Mouse (Mus musculus): Measurements from ENCODE around the gene Gpr107. TPM values are rescaled to one million over a fixed set of nuclear protein-coding genes. Genes with fewer than 3 reads are reported as not detected.

Gene Gpr107
- polyA plus RNA-seq, 1 experiment from 2014 or later, result 28.4 TPM

DNA sequence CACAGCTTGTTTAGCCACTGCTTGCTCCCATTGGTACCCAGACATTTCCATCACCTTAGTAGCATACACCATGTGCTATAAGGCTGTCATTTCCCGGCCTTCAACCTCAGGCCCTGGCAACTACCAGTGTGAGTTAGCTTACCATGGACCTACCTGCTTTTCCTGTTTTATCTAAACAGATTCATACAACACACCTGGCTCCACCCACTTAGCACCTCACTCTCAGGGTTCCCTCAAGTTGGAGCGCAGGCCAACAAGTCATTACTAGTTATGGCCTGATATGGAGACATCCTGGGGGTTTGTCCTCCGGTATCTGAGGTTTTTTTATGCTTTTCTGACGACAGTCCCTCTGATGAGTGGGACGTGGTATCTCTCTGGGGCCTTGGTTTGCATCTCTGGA lies 28.6 kb upstream of the Gpr107 start:
- 89% methylated on average over 5 of the region's 5 CpGs for WGBS
- Histone ChIP-seq H3K4me3 (ENCODE audit: low read depth, low read length) (no peak overlapping the region), H3K4me2 (ENCODE audit: low read depth) (no peak overlapping the region), H3K9me3 (ENCODE audit: control insufficient read depth, low read length) (no peaks in the 10 kb centered on the region), H3K9ac (ENCODE audit: low read length) (no peak overlapping the region), H3K27me3 (ENCODE audit: control insufficient read depth, insufficient read depth, low read length) (no peaks in the 10 kb centered on the region), H3K27ac (ENCODE audit: low read depth, low read length) (no peak overlapping the region), H3K4me1 (ENCODE audit: control insufficient read depth, insufficient read depth, low read length) (no peaks in the 10 kb centered on the region), H3K36me3 (ENCODE audit: control insufficient read depth, insufficient read depth, low read length) (no peaks in the 10 kb centered on the region)
- ATAC-seq (ENCODE audit: insufficient read depth, low FRiP score, low TSS enrichment), result no peak
- DNase-seq (ENCODE audit: low spot score), result no peak

DNA sequence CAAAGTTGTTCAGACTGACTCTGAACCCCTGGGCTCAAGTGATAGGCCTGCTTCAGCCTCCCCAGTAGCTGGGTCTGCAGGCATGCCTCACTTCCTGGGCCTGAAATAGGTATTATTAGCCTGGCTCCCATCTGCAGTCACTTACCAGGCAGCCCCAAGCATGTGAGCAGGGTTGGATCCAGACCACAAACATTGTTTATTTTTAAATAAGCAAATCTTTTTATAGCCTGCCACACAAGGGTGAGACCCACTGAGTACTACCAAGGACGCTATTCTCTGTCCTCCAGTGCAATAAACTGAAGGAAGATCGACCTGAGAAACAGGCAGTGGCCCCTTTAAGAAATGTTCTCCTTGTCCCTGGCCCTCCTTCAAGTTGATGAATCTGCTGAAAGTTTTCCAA lies 27.4 kb upstream of the Gpr107 start:
- Histone ChIP-seq H3K4me2 (ENCODE audit: low read depth) (no peak overlapping the region), H3K4me1 (ENCODE audit: control insufficient read depth, insufficient read depth, low read length) (no peaks in the 10 kb centered on the region), H3K9ac (ENCODE audit: low read length) (no peak overlapping the region), H3K36me3 (ENCODE audit: control insufficient read depth, insufficient read depth, low read length) (no peaks in the 10 kb centered on the region), H3K27me3 (ENCODE audit: control insufficient read depth, insufficient read depth, low read length) (no peaks in the 10 kb centered on the region), H3K4me3 (ENCODE audit: low read depth, low read length) (no peak overlapping the region), H3K9me3 (ENCODE audit: control insufficient read depth, low read length) (no peaks in the 10 kb centered on the region), H3K27ac (ENCODE audit: low read depth, low read length) (no peak overlapping the region)
- DNase-seq (ENCODE audit: low spot score), result no peak
- WGBS, result 58% methylated on average over 2 of the region's 2 CpGs
- no peak for ATAC-seq (ENCODE audit: insufficient read depth, low FRiP score, low TSS enrichment)

GRCm38 (mm10) chr2:31125156-31125555 lies 27.0 kb upstream of the Gpr107 start:
- Histone ChIP-seq H3K9me3 (ENCODE audit: control insufficient read depth, low read length) (no peaks in the 10 kb centered on the region), H3K4me3 (ENCODE audit: low read depth, low read length) (no peak overlapping the region), H3K9ac (ENCODE audit: low read length) (no peak overlapping the region), H3K36me3 (ENCODE audit: control insufficient read depth, insufficient read depth, low read length) (no peaks in the 10 kb centered on the region), H3K27me3 (ENCODE audit: control insufficient read depth, insufficient read depth, low read length) (no peaks in the 10 kb centered on the region), H3K27ac (ENCODE audit: low read depth, low read length) (no peak overlapping the region), H3K4me1 (ENCODE audit: control insufficient read depth, insufficient read depth, low read length) (no peaks in the 10 kb centered on the region), H3K4me2 (ENCODE audit: low read depth) (no peak overlapping the region)
- no peak for DNase-seq (ENCODE audit: low spot score)
- ATAC-seq (ENCODE audit: insufficient read depth, low FRiP score, low TSS enrichment), result no peak
- 86% methylated on average over 7 of the region's 7 CpGs for WGBS

GRCm38 (mm10) chr2:31126048-31126447 lies 26.1 kb upstream of the Gpr107 start:
- Histone ChIP-seq H3K36me3 (ENCODE audit: control insufficient read depth, insufficient read depth, low read length) (no peaks in the 10 kb centered on the region), H3K4me1 (ENCODE audit: control insufficient read depth, insufficient read depth, low read length) (no peaks in the 10 kb centered on the region), H3K4me3 (ENCODE audit: low read depth, low read length) (no peak overlapping the region), H3K4me2 (ENCODE audit: low read depth) (no peak overlapping the region), H3K9me3 (ENCODE audit: control insufficient read depth, low read length) (no peaks in the 10 kb centered on the region), H3K27ac (ENCODE audit: low read depth, low read length) (no peak overlapping the region), H3K27me3 (ENCODE audit: control insufficient read depth, insufficient read depth, low read length) (no peaks in the 10 kb centered on the region), H3K9ac (ENCODE audit: low read length) (no peak overlapping the region)
- ATAC-seq (ENCODE audit: insufficient read depth, low FRiP score, low TSS enrichment) (no peak), DNase-seq (ENCODE audit: low spot score) (no peak)
- 80% methylated on average over 9 of the region's 9 CpGs for WGBS

DNA sequence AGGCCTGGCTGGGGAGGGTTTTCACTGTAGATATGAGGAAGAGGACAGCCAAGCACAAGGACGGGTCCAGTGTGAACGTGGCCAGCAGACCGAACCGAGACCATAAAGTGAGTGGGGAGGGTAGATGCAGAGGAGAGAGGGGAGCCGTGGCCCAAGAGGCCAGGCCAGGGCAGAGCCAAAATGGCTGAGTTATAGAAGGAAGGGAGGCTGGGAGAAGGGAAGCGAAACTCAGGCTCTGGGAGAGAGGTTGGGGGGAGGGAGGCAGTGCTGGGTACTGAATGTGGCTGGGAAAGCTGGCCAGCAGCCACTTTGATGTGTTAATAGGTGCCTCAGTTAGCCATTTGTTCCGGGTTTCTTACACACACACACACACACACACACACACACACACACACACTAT lies 24.9 kb upstream of the Gpr107 start:
- ATAC-seq (ENCODE audit: insufficient read depth, low FRiP score, low TSS enrichment) (no peak), DNase-seq (ENCODE audit: low spot score) (no peak)
- H3K9me3 ChIP-seq (ENCODE audit: control insufficient read depth, low read length), result no peaks in the 10 kb centered on the region
- no peaks in the 10 kb centered on the region for H3K27me3 ChIP-seq (ENCODE audit: control insufficient read depth, insufficient read depth, low read length)
- H3K4me1 ChIP-seq (ENCODE audit: control insufficient read depth, insufficient read depth, low read length), result no peaks in the 10 kb centered on the region
- H3K36me3 ChIP-seq (ENCODE audit: control insufficient read depth, insufficient read depth, low read length), result no peaks in the 10 kb centered on the region
- 68% methylated on average over 7 of the region's 7 CpGs for WGBS
- no peak overlapping the region for H3K9ac ChIP-seq (ENCODE audit: low read length)
- no peak overlapping the region for H3K4me2 ChIP-seq (ENCODE audit: low read depth)
- H3K27ac ChIP-seq (ENCODE audit: low read depth, low read length), result no peak overlapping the region
- H3K4me3 ChIP-seq (ENCODE audit: low read depth, low read length), result no peak overlapping the region

DNA sequence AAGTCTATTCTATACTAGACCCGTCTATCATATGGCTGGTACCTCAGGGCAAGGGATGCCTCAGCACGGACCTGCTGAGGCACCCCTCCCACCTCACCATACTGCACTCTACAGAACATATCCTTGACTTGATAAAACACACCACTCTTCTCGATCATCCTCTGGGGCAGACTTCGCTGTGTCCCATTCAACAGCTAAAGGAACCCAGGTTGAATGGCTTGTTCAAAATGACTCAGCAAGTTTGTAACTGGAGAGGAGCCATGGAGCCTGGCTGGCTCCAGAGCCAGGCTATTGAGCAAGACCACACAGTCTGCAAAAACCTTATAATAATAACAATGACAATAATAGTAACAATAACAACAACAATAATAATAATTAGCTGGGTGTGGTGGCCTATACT lies 24.2 kb upstream of the Gpr107 start:
- DNase-seq (ENCODE audit: low spot score) (no peak), ATAC-seq (ENCODE audit: insufficient read depth, low FRiP score, low TSS enrichment) (no peak)
- H3K4me2 ChIP-seq (ENCODE audit: low read depth), result no peak overlapping the region
- 68% methylated on average over 4 of the region's 4 CpGs for WGBS
- no peaks in the 10 kb centered on the region for H3K4me1 ChIP-seq (ENCODE audit: control insufficient read depth, insufficient read depth, low read length)
- no peaks in the 10 kb centered on the region for H3K36me3 ChIP-seq (ENCODE audit: control insufficient read depth, insufficient read depth, low read length)
- no peak overlapping the region for H3K27ac ChIP-seq (ENCODE audit: low read depth, low read length)
- H3K9ac ChIP-seq (ENCODE audit: low read length), result no peak overlapping the region
- no peaks in the 10 kb centered on the region for H3K9me3 ChIP-seq (ENCODE audit: control insufficient read depth, low read length)
- H3K27me3 ChIP-seq (ENCODE audit: control insufficient read depth, insufficient read depth, low read length), result no peaks in the 10 kb centered on the region
- H3K4me3 ChIP-seq (ENCODE audit: low read depth, low read length), result no peak overlapping the region

- Histone ChIP-seq H3K36me3 (ENCODE audit: control insufficient read depth, insufficient read depth, low read length) (no peaks in the 10 kb centered on the region), H3K4me1 (ENCODE audit: control insufficient read depth, insufficient read depth, low read length) (no peaks in the 10 kb centered on the region), H3K27me3 (ENCODE audit: control insufficient read depth, insufficient read depth, low read length) (no peaks in the 10 kb centered on the region), H3K27ac (ENCODE audit: low read depth, low read length) (no peak overlapping the region), H3K4me2 (ENCODE audit: low read depth) (no peak overlapping the region), H3K9ac (ENCODE audit: low read length) (no peak overlapping the region), H3K9me3 (ENCODE audit: control insufficient read depth, low read length) (no peaks in the 10 kb centered on the region), H3K4me3 (ENCODE audit: low read depth, low read length) (no peak overlapping the region)
- ATAC-seq (ENCODE audit: insufficient read depth, low FRiP score, low TSS enrichment), result no peak
- DNase-seq (ENCODE audit: low spot score), result no peak
- 88% methylated on average over 14 of the region's 14 CpGs for WGBS
These were observed 22.2 kb upstream of the Gpr107 start for GRCm38 (mm10) chr2:31129742-31130518.

DNA sequence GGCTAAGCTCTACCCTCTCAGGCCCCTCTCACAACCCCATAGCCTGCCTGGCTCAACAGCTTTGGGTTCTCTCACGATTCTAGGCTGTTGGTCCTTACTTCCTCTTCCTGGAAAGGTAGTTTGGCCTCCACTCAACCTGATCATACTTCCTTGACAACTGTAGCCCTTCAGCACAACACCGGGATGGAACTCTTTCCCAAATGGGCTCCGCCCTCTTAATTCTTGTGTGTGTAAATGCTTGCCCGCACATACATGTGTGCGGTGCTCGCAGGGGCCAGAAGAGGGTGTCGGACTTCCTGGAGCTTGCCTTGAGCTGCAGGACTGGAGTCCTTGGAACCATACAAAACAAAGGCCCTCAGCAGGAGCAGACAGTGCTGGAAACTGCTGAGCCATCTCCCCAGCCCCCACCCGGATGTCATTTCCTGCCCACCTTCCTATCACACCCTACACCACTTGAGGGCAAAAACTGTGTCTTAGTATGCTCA lies 21.3 kb upstream of the Gpr107 start:
- H3K4me2 ChIP-seq (ENCODE audit: low read depth), result no peak overlapping the region
- ATAC-seq (ENCODE audit: insufficient read depth, low FRiP score, low TSS enrichment) (no peak), DNase-seq (ENCODE audit: low spot score) (no peak)
- no peaks in the 10 kb centered on the region for H3K36me3 ChIP-seq (ENCODE audit: control insufficient read depth, insufficient read depth, low read length)
- no peak overlapping the region for H3K9ac ChIP-seq (ENCODE audit: low read length)
- H3K4me3 ChIP-seq (ENCODE audit: low read depth, low read length), result no peak overlapping the region
- no peak overlapping the region for H3K27ac ChIP-seq (ENCODE audit: low read depth, low read length)
- H3K4me1 ChIP-seq (ENCODE audit: control insufficient read depth, insufficient read depth, low read length), result no peaks in the 10 kb centered on the region
- 74% methylated on average over 8 of the region's 8 CpGs for WGBS
- no peaks in the 10 kb centered on the region for H3K27me3 ChIP-seq (ENCODE audit: control insufficient read depth, insufficient read depth, low read length)
- no peaks in the 10 kb centered on the region for H3K9me3 ChIP-seq (ENCODE audit: control insufficient read depth, low read length)

- Histone ChIP-seq H3K4me2 (ENCODE audit: low read depth) (no peak overlapping the region), H3K27ac (ENCODE audit: low read depth, low read length) (no peak overlapping the region), H3K4me1 (ENCODE audit: control insufficient read depth, insufficient read depth, low read length) (no peaks in the 10 kb centered on the region), H3K36me3 (ENCODE audit: control insufficient read depth, insufficient read depth, low read length) (no peaks in the 10 kb centered on the region), H3K4me3 (ENCODE audit: low read depth, low read length) (no peak overlapping the region), H3K9ac (ENCODE audit: low read length) (no peak overlapping the region; the same call in 1 of the 2 replicates), H3K9me3 (ENCODE audit: control insufficient read depth, low read length) (no peaks in the 10 kb centered on the region), H3K27me3 (ENCODE audit: control insufficient read depth, insufficient read depth, low read length) (no peaks in the 10 kb centered on the region)
- WGBS, result 71% methylated on average over 8 of the region's 8 CpGs
- DNase-seq (ENCODE audit: low spot score), result no peak
- ATAC-seq (ENCODE audit: insufficient read depth, low FRiP score, low TSS enrichment), result no peak
These were observed 19.4 kb upstream of the Gpr107 start for GRCm38 (mm10) chr2:31132682-31133081.

Measured in neural tube, embryonic 11.5 days (tissue).